24 mouse cellular contexts compared by ENCODE assay signal in the genomic region with DNA sequence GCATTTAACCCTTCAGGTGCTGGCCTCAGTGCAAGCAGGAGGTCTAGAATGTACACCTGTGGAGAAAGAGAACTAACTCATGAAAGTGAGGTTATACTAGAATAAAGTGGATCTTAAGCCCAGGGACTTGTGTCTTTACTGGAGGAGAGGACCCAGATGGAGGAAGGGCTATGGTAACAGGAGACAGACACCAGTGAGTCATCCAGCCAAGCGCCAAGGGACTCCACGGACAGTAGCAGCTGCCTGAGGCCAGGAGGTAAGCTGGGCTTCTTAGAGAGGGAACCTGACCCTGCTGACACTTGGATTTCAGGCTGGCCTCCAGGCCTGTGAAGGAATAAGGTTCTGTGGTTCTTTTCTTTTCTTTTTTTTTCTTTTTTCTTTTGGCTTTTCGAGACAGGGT.
DNase-seq lines count a peak whose midpoint lies in the region; ATAC-seq and TF ChIP-seq lines count a peak whose summit lies in the region.
"Had no signal": no experiment of that assay in that cellular context is flagged by ENCODE, and none has a peak within 500 bp of the region (broad histone marks: within the 10 kb centered on the region; RNA-seq: fewer than 3 reads in every experiment).

No protein-coding gene starts in this region.

- H3K4me2 ChIP-seq in intestine, postnatal 0 days (replicated peaks; ENCODE audit: low read depth) = no peak overlapping the region
- H3K4me2 ChIP-seq: hindbrain, embryonic 13.5 days; limb, embryonic 13.5 days; liver, embryonic 12.5 days; midbrain, embryonic 12.5 days; stomach, embryonic 15.5 days had no signal

- peak; percentile 33 for DNase-seq in adrenal gland, postnatal 14 days
- no peak for DNase-seq in adrenal gland, adult 18-20 months (ENCODE audit: low spot score in 2 of 2)
- DNase-seq in gastrocnemius, adult 2 months = peak; percentile 81
- peak; percentile 74 for DNase-seq in skeletal muscle tissue, adult 2 months (ENCODE audit: low read depth, low spot score)
- no peak for DNase-seq in right cerebral cortex, postnatal 14 days
- DNase-seq in right cerebral cortex, postnatal 36 days (ENCODE audit: low spot score in 2 of 2) = no peak
- DNase-seq: B cell, adult 2 months; cerebellum, adult 18-20 months; cerebellum, postnatal 14 days; forebrain, postnatal 0 days; heart, postnatal 36 days; kidney, adult 18-20 months; kidney, postnatal 4 days; lung, adult 18-20 months; lung, postnatal 10 days; right cerebral cortex, postnatal 25 days had no signal

- no peak overlapping the region for H3K27ac ChIP-seq in ES-Bruce4 (ENCODE audit: insufficient read depth, low read length)
- H3K27ac ChIP-seq in gastrocnemius, adult 2 months = no peak overlapping the region
- no peak overlapping the region for H3K27ac ChIP-seq in intestine, postnatal 0 days (ENCODE audit: low read depth, low read length)
- H3K27ac ChIP-seq: hindbrain, embryonic 13.5 days; limb, embryonic 13.5 days; liver, embryonic 12.5 days; midbrain, embryonic 12.5 days; stomach, embryonic 15.5 days had no signal

- peaks cover 9% of the 10 kb centered on the region for H3K4me1 ChIP-seq in ES-Bruce4 (ENCODE audit: control insufficient read depth, insufficient read depth, low read length)
- no peaks in the 10 kb centered on the region for H3K4me1 ChIP-seq in intestine, postnatal 0 days (replicated peaks; ENCODE audit: control insufficient read depth, insufficient read depth, low read length)
- H3K4me1 ChIP-seq: limb, embryonic 13.5 days; liver, embryonic 12.5 days had no signal

- H3K36me3 ChIP-seq in ES-Bruce4 (ENCODE audit: control insufficient read depth, insufficient read depth, low read length, poor library complexity, severe bottlenecking) = no peaks in the 10 kb centered on the region
- no peaks in the 10 kb centered on the region for H3K36me3 ChIP-seq in intestine, postnatal 0 days (ENCODE audit: control insufficient read depth, insufficient read depth)
- H3K36me3 ChIP-seq: hindbrain, embryonic 13.5 days; limb, embryonic 13.5 days; liver, embryonic 12.5 days; midbrain, embryonic 12.5 days; stomach, embryonic 15.5 days had no signal

- no peak for TF ChIP-seq CTCF in ES-Bruce4 (IDR thresholded peaks at IDR 0.05; ENCODE audit: low read depth, low read length)
- no peak for TF ChIP-seq CTCF in gastrocnemius, adult 2 months (IDR thresholded peaks at IDR 0.05)
- no peak for TF ChIP-seq CTCF in intestine, postnatal 0 days (IDR thresholded peaks at IDR 0.05; ENCODE audit: low read depth)

- ATAC-seq in intestine, postnatal 0 days = no peak
- ATAC-seq: forebrain, postnatal 0 days; liver, embryonic 12.5 days; Patski had no signal

- H3K27me3 ChIP-seq in ES-Bruce4 (ENCODE audit: control insufficient read depth, insufficient read depth, low read length, poor library complexity, severe bottlenecking) = no peaks in the 10 kb centered on the region
- no peaks in the 10 kb centered on the region for H3K27me3 ChIP-seq in intestine, postnatal 0 days (replicated peaks; ENCODE audit: control insufficient read depth, insufficient read depth, low read length)
- H3K27me3 ChIP-seq: hindbrain, embryonic 13.5 days; limb, embryonic 13.5 days; liver, embryonic 12.5 days; midbrain, embryonic 12.5 days; Patski; stomach, embryonic 15.5 days had no signal

- H3K4me3 ChIP-seq in ES-Bruce4 (ENCODE audit: low read depth, low read length) = no peak overlapping the region
- no peak overlapping the region for H3K4me3 ChIP-seq in gastrocnemius, adult 2 months
- H3K4me3 ChIP-seq in intestine, postnatal 0 days (ENCODE audit: low read depth, low read length) = no peak overlapping the region
- H3K4me3 ChIP-seq: hindbrain, embryonic 13.5 days; limb, embryonic 13.5 days; liver, embryonic 12.5 days; midbrain, embryonic 12.5 days; stomach, embryonic 15.5 days had no signal

- TF ChIP-seq POLR2A in ES-Bruce4 (IDR thresholded peaks at IDR 0.05; ENCODE audit: insufficient read depth, low read length) = no peak

- intact Hi-C loops in gastrocnemius, adult 2 months (cut with DNase I) = no loop called here

- no peak overlapping the region for H3K9ac ChIP-seq in ES-Bruce4 (ENCODE audit: low read depth, poor library complexity, severe bottlenecking)
- H3K9ac ChIP-seq in intestine, postnatal 0 days (ENCODE audit: low read depth, low read length) = no peak overlapping the region
- H3K9ac ChIP-seq: forebrain, postnatal 0 days; hindbrain, embryonic 13.5 days; limb, embryonic 13.5 days; liver, embryonic 12.5 days; midbrain, embryonic 12.5 days; stomach, embryonic 15.5 days had no signal

- 0 out of 2 replicates have a peak, but pooled peaks have one; percentile 47 for TF ChIP-seq EP300 in ES-Bruce4 (IDR thresholded peaks at IDR 0.05; ENCODE audit: insufficient read depth, low read depth, low read length)

- no peaks in the 10 kb centered on the region for H3K9me3 ChIP-seq in ES-Bruce4 (replicated peaks; ENCODE audit: control insufficient read depth, insufficient read depth, low read length, poor library complexity, severe bottlenecking)
- H3K9me3 ChIP-seq in intestine, postnatal 0 days (ENCODE audit: control insufficient read depth) = no peaks in the 10 kb centered on the region
- H3K9me3 ChIP-seq: hindbrain, embryonic 13.5 days; limb, embryonic 13.5 days; liver, embryonic 12.5 days; midbrain, embryonic 12.5 days; stomach, embryonic 15.5 days had no signal

- 77% methylated on average over 3 of the region's 3 CpGs for WGBS in intestine, postnatal 0 days

Comparison
In these comparisons a context has a peak if more than half of its experiments do, and no peak if none do; other contexts are left out.
1. DNase-seq: peak in adrenal gland, postnatal 14 days (single experiment), gastrocnemius, adult 2 months (single experiment) and skeletal muscle tissue, adult 2 months (single experiment); none in adrenal gland, adult 18-20 months (0 of 2), right cerebral cortex, postnatal 14 days (single experiment) and right cerebral cortex, postnatal 36 days (0 of 2).